Mouse (Mus musculus): ENCODE measurements around the gene Tom1l2.

GRCm38 (mm10) chr11:60288980-60289379 is 63.7 kb downstream of the Tom1l2 start:
- no peak for TF ChIP-seq CTCF (IDR thresholded peaks at IDR 0.05)
- TF ChIP-seq EP300 (IDR thresholded peaks at IDR 0.05) = 0 out of 2 replicates have a peak, but pooled peaks have one; percentile 20
